Mouse (Mus musculus) midbrain, postnatal 0 days (tissue): ENCODE measurements around the gene Hectd4. TPM values are rescaled to one million over a fixed set of nuclear protein-coding genes. Genes with fewer than 3 reads are reported as not detected.

ENCODE experiments used
- ATAC-seq: fragments of 200-750 bp; cut with Nextera tagmentation; 2 replicates; pipeline ENCODE4 v1.8.0; 2017; ENCODE audit warnings: moderate number of reproducible peaks, mild to moderate bottlenecking, moderate TSS enrichment, moderate library complexity; ENCODE audit not compliant: low FRiP score
- DNase-seq: peaks from one replicate; pipeline ENCODE4 v3.0.0-alpha.2; 2015; ENCODE audit warnings: low spot score
- H3K27ac ChIP-seq: fragments of 300-500 bp; sonication (generic); 2 replicates; pipeline ENCODE4 v1.5.1; 2014; ENCODE audit warnings: low read depth, mild to moderate bottlenecking, low read length, mixed read lengths
- H3K27me3 ChIP-seq: fragments of 300-500 bp; sonication (generic); 2 replicates; pipeline ENCODE4 v1.6.1; 2014; ENCODE audit warnings: low read length, control low read depth, mixed read lengths; ENCODE audit not compliant: insufficient read depth
- H3K36me3 ChIP-seq: fragments of 300-500 bp; sonication (generic); 2 replicates; pipeline ENCODE4 v1.6.1; 2014; ENCODE audit warnings: low read length, control low read depth, mixed read lengths; ENCODE audit not compliant: insufficient read depth
- H3K4me1 ChIP-seq: fragments of 300-500 bp; sonication (generic); 2 replicates; pipeline ENCODE4 v1.6.1; 2014; ENCODE audit warnings: mild to moderate bottlenecking, control low read depth, antibody characterized with exemption, low read length, mixed read lengths; ENCODE audit not compliant: insufficient read depth
- H3K4me2 ChIP-seq: fragments of 300-500 bp; sonication (generic); 2 replicates; pipeline ENCODE4 v1.6.1; 2014; ENCODE audit warnings: low read depth, mild to moderate bottlenecking, low read length, mixed read lengths; ENCODE audit not compliant: poor library complexity, severe bottlenecking
- H3K4me3 ChIP-seq: fragments of 300-500 bp; sonication (generic); 2 replicates; pipeline ENCODE4 v1.5.1; 2014; ENCODE audit warnings: low read depth, mild to moderate bottlenecking, low read length, moderate library complexity
- H3K9ac ChIP-seq: fragments of 300-500 bp; sonication (generic); replicated peaks from 2 replicates; pipeline ENCODE4 v1.6.1; 2014; ENCODE audit warnings: mild to moderate bottlenecking, low read length, moderate library complexity, mixed read lengths; ENCODE audit not compliant: poor library complexity, severe bottlenecking
- H3K9me3 ChIP-seq: fragments of 300-500 bp; sonication (generic); 2 replicates; pipeline ENCODE4 v1.6.1; 2016; ENCODE audit warnings: low read length, control low read depth
- CTCF ChIP-seq: IDR thresholded peaks from 2 replicates; pipeline ENCODE4 v1.5.1; 2016; ENCODE audit warnings: antibody characterized with exemption, mild to moderate bottlenecking
- WGBS: fragments of 180-500 bp; shearing (Covaris S2); extraction: QIAGEN DNeasy Blood & Tissue Kit; methylation state at CpG from one replicate; pipeline ENCODE4 v1.1.7; 2014; 5-methylcytosine and 5-hydroxymethylcytosine counted together
- polyA plus RNA-seq: library from polyadenylated mRNA; unstranded; fragments of >200 nt; fragmentation: Nextera tagmentation; extraction: Ambion mirVana; gene quantifications from 2 replicates; pipeline ENCODE4 v1.2.1, GENCODE M21; 2015
- total RNA-seq: library from RNA; depleted of rRNA; stranded (reverse); fragments of >200 nt; gene quantifications from 2 replicates; pipeline ENCODE4 v1.2.3, GENCODE M21; 2014

Hectd4 gene
- total and polyA plus RNA-seq, 2 experiments from 2014 or later: 17.9 to 141 TPM

GRCm38 (mm10) chr5:121331731-121332130 is 111.7 kb downstream of the Hectd4 start:
- 95% methylated on average over 10 of the region's 10 CpGs for WGBS
- TF ChIP-seq CTCF: no peak
- Histone ChIP-seq H3K27ac (no peak overlapping the region), H3K9me3 (no peaks in the 10 kb centered on the region), H3K9ac (no peak overlapping the region), H3K36me3 (peaks cover 82% of the 10 kb centered on the region), H3K4me3 (no peak overlapping the region), H3K4me2 (no peak overlapping the region), H3K4me1 (no peaks in the 10 kb centered on the region), H3K27me3 (no peaks in the 10 kb centered on the region)
- no peak for DNase-seq
- no peak for ATAC-seq

- 96% methylated on average over 9 of the region's 9 CpGs for WGBS
- H3K4me1 ChIP-seq: no peaks in the 10 kb centered on the region
- no peaks in the 10 kb centered on the region for H3K27me3 ChIP-seq
- no peak for TF ChIP-seq CTCF
- H3K4me2 ChIP-seq: no peak overlapping the region
- H3K36me3 ChIP-seq: peaks cover 83% of the 10 kb centered on the region
- H3K4me3 ChIP-seq: no peak overlapping the region
- H3K9ac ChIP-seq: no peak overlapping the region
- H3K9me3 ChIP-seq: no peaks in the 10 kb centered on the region
- H3K27ac ChIP-seq: no peak overlapping the region
- DNase-seq (no peak), ATAC-seq (no peak)
Observed at GRCm38 (mm10) chr5:121333976-121334375, 114.0 kb downstream of the Hectd4 start.

DNA sequence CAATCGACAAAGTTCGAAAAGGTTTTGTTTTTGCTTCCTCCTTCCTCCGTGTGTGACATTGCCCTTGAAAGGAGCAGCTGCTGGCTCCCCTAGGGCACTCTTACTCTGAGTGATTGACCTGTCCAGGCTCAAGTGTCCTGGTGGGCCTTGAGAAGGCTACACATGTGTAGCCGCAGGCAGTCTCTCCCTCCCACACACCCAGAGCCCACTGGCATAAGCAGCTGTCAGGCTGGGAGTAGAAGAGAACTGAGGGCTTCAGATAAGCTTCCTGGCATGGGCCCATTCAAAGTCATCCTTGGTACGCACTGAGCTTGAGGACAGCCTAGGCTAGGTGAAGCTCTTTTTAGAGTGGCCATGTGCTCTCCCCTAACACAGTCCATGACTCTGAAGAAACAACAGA is 114.4 kb downstream of the Hectd4 start:
- Histone ChIP-seq H3K9me3 (no peaks in the 10 kb centered on the region), H3K36me3 (peaks cover 83% of the 10 kb centered on the region), H3K9ac (no peak overlapping the region), H3K4me3 (no peak overlapping the region), H3K27me3 (no peaks in the 10 kb centered on the region), H3K27ac (no peak overlapping the region), H3K4me2 (no peak overlapping the region), H3K4me1 (no peaks in the 10 kb centered on the region)
- DNase-seq: no peak
- 89% methylated on average over 5 of the region's 5 CpGs for WGBS
- TF ChIP-seq CTCF: no peak
- no peak for ATAC-seq

DNA sequence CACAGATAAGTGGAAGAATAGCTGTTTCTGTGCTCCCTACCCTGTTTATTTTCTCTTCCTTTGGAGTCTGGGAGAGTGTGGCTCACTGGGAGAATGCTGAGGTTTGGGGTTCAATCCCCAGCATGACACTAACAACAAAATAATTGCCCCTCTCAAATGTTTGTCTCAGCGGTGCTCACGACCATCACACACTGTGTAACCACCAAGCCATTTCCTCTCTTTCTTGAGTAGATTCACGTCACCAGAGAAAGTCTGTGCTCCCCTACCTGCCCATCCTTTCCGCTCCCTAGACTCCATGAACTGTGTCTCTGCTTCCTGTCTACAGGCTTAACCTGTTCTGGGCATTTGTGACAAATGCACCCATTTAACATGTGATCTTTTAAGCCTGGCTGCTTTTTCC is 115.4 kb downstream of the Hectd4 start:
- Histone ChIP-seq H3K4me3 (no peak overlapping the region), H3K27ac (no peak overlapping the region), H3K27me3 (no peaks in the 10 kb centered on the region), H3K36me3 (peaks cover 87% of the 10 kb centered on the region), H3K4me1 (no peaks in the 10 kb centered on the region), H3K9ac (no peak overlapping the region), H3K9me3 (no peaks in the 10 kb centered on the region), H3K4me2 (no peak overlapping the region)
- TF ChIP-seq CTCF: no peak
- WGBS: 93% methylated on average over 4 of the region's 4 CpGs
- DNase-seq: no peak
- no peak for ATAC-seq

DNA sequence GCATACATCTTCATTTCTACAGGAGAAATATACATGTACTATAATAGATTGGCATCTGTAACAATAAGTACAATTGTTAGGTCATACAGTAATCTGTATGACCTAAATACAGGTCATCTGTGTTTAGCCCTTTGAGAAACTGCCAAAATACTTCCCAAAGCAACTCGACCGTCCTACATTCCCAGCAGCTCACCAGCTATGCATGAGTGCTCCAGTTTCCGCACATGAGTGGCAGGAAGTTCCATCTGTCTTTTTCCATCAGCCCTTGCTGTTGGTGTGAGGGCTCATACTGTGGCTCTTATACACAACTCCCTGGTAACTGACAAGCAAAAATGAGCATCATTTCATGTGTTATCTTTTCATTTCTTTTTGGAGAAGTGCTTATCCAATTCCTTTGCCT is 116.0 kb downstream of the Hectd4 start:
- peak; percentile 13 for DNase-seq
- Histone ChIP-seq H3K4me3 (no peak overlapping the region), H3K4me1 (no peaks in the 10 kb centered on the region), H3K4me2 (no peak overlapping the region), H3K9ac (no peak overlapping the region), H3K27me3 (no peaks in the 10 kb centered on the region), H3K27ac (no peak overlapping the region), H3K9me3 (no peaks in the 10 kb centered on the region), H3K36me3 (peaks cover 87% of the 10 kb centered on the region)
- ATAC-seq: no peak
- 79% methylated on average over 3 of the region's 3 CpGs for WGBS
- no peak for TF ChIP-seq CTCF

DNA sequence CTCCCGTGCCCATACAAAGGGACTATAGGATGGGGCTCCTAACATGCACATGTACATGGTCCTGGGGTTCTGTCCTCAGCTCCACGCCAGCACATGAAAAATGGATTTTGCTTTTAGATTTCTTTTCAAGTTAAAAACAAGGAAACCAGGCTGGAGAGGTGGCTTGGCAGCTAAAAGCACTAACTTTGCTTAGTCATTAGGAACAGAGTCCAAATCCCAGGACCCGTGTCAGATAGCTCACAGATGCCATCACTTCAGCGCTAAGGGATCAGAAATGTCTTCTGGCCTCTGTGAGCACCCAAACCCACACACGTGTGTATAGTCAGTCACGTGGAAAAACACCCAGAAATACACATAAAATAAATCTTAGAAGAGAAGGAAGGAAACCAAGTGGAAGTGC is 116.8 kb downstream of the Hectd4 start:
- no peak for ATAC-seq
- WGBS: 93% methylated on average over 6 of the region's 6 CpGs
- no peaks in the 10 kb centered on the region for H3K9me3 ChIP-seq

More for the DNA sequence above, 116.8 kb downstream of the Hectd4 start:
- no peak for TF ChIP-seq CTCF
- Histone ChIP-seq H3K4me1 (no peaks in the 10 kb centered on the region), H3K9ac (no peak overlapping the region), H3K36me3 (peaks cover 85% of the 10 kb centered on the region), H3K27me3 (no peaks in the 10 kb centered on the region), H3K27ac (no peak overlapping the region), H3K4me2 (no peak overlapping the region), H3K4me3 (no peak overlapping the region)
- no peak for DNase-seq
